8 mouse cellular contexts compared by ENCODE assay signal in genomic region chr8:127178634-127179033, GRCm38 (mm10).
DNase-seq lines count a peak whose midpoint lies in the region; ATAC-seq and TF ChIP-seq lines count a peak whose summit lies in the region.

No protein-coding gene starts in this region.

- TF ChIP-seq POLR2A in kidney, adult 2 months (IDR thresholded peaks at IDR 0.05; ENCODE audit: low read depth, low read length), result no peak

- TF ChIP-seq EP300 in liver, embryonic 14.5 days (IDR thresholded peaks at IDR 0.05; ENCODE audit: low read depth), result no peak

- H3K4me3 ChIP-seq in kidney, adult 2 months (ENCODE audit: insufficient read depth, low read depth, low read length), result no peak overlapping the region
- no peak overlapping the region for H3K4me3 ChIP-seq in kidney, embryonic 15.5 days (replicated peaks)
- H3K4me3 ChIP-seq in hindbrain, embryonic 15.5 days, result no peak overlapping the region
- H3K4me3 ChIP-seq in liver, embryonic 14.5 days (ENCODE audit: insufficient read depth in 1 of 2, low read depth in 2 of 2, low read length in 2 of 2), result no peak overlapping the region

- no peaks in the 10 kb centered on the region for H3K9me3 ChIP-seq in kidney, embryonic 15.5 days (replicated peaks)
- H3K9me3 ChIP-seq in hindbrain, embryonic 15.5 days, result no peaks in the 10 kb centered on the region
- H3K9me3 ChIP-seq in liver, embryonic 14.5 days (ENCODE audit: control insufficient read depth, low read length), result no peaks in the 10 kb centered on the region

- no peak overlapping the region for H3K9ac ChIP-seq in kidney, embryonic 15.5 days
- no peak overlapping the region for H3K9ac ChIP-seq in hindbrain, embryonic 15.5 days
- no peak overlapping the region for H3K9ac ChIP-seq in liver, embryonic 14.5 days (replicated peaks)

- TF ChIP-seq CTCF in kidney, adult 2 months (conservative IDR thresholded peaks at IDR 0.05; ENCODE audit: insufficient read depth, insufficient read length, low read depth, low read length), result peak; percentile 40
- TF ChIP-seq CTCF in liver, embryonic 14.5 days (IDR thresholded peaks at IDR 0.05; ENCODE audit: low read depth), result peak; percentile 49

- ATAC-seq in kidney, embryonic 15.5 days (replicated peaks; ENCODE audit: low FRiP score), result no peak
- peak; percentile 65 for ATAC-seq in hindbrain, embryonic 15.5 days (ENCODE audit: low FRiP score, low read depth)
- no peak for ATAC-seq in liver, embryonic 14.5 days (ENCODE audit: insufficient read depth)

- peak; percentile 72 for DNase-seq in kidney, adult 2 months
- DNase-seq in MN1 (ENCODE audit: low spot score), result peak; percentile 83
- DNase-seq in embryo, embryonic 11.5 days (ENCODE audit: low read depth, low spot score), result peak; percentile 53
- peak in 2 of 3 experiments; percentile 9 to 11 for DNase-seq in liver, embryonic 14.5 days (ENCODE audit: low read depth in 3 of 3, low spot score in 3 of 3)
- peak; percentile 45 to 48 for DNase-seq in right cerebral cortex, postnatal 10 days (ENCODE audit: low spot score in 2 of 2)
- DNase-seq in urinary bladder, adult 18-20 months (ENCODE audit: low spot score in 2 of 2), result no peak

- peaks cover 12% of the 10 kb centered on the region for H3K4me1 ChIP-seq in kidney, adult 2 months (ENCODE audit: control insufficient read depth, insufficient read depth, low read length)
- H3K4me1 ChIP-seq in kidney, embryonic 15.5 days, result peaks cover 11% of the 10 kb centered on the region
- no peaks in the 10 kb centered on the region; the same call in 1 of the 2 replicates for H3K4me1 ChIP-seq in hindbrain, embryonic 15.5 days (replicated peaks)
- H3K4me1 ChIP-seq in liver, embryonic 14.5 days (replicated peaks; ENCODE audit: control insufficient read depth in 2 of 2, insufficient read depth in 2 of 2, low read length in 1 of 2), result peaks cover 3 to 10% of the 10 kb centered on the region in 2 experiments; a peak in 3 of 4 replicates

- WGBS in kidney, adult 2 months, result 43% methylated on average over 4 of the region's 4 CpGs
- 49% methylated on average over 4 of the region's 4 CpGs for WGBS in kidney, embryonic 15.5 days
- 61% methylated on average over 4 of the region's 4 CpGs for WGBS in hindbrain, embryonic 15.5 days
- WGBS in liver, embryonic 14.5 days (ENCODE audit: insufficient replicate concordance), result 41% methylated on average over 4 of the region's 4 CpGs

- H3K27ac ChIP-seq in kidney, adult 2 months (ENCODE audit: insufficient read depth, low read depth, low read length), result no peak overlapping the region
- H3K27ac ChIP-seq in kidney, embryonic 15.5 days, result no peak overlapping the region
- no peak overlapping the region for H3K27ac ChIP-seq in hindbrain, embryonic 15.5 days (replicated peaks)
- H3K27ac ChIP-seq in liver, embryonic 14.5 days, result no peak overlapping the region

- H3K36me3 ChIP-seq in kidney, adult 2 months (ENCODE audit: control insufficient read depth, insufficient read depth, low read length), result no peaks in the 10 kb centered on the region
- H3K36me3 ChIP-seq in kidney, embryonic 15.5 days, result no peaks in the 10 kb centered on the region
- H3K36me3 ChIP-seq in hindbrain, embryonic 15.5 days, result no peaks in the 10 kb centered on the region
- H3K36me3 ChIP-seq in liver, embryonic 14.5 days (replicated peaks; ENCODE audit: control insufficient read depth, insufficient read depth, low read depth), result no peaks in the 10 kb centered on the region

- H3K4me2 ChIP-seq in kidney, embryonic 15.5 days, result no peak overlapping the region
- H3K4me2 ChIP-seq in hindbrain, embryonic 15.5 days, result no peak overlapping the region
- H3K4me2 ChIP-seq in liver, embryonic 14.5 days (ENCODE audit: low read depth), result no peak overlapping the region

- H3K27me3 ChIP-seq in kidney, adult 2 months (replicated peaks; ENCODE audit: control insufficient read depth, insufficient read depth, low read length), result no peaks in the 10 kb centered on the region
- H3K27me3 ChIP-seq in kidney, embryonic 15.5 days, result no peaks in the 10 kb centered on the region
- H3K27me3 ChIP-seq in hindbrain, embryonic 15.5 days, result no peaks in the 10 kb centered on the region
- H3K27me3 ChIP-seq in liver, embryonic 14.5 days (ENCODE audit: control insufficient read depth, insufficient read depth, low read length), result no peaks in the 10 kb centered on the region; the same call in 1 of the 2 replicates

Comparison
In these comparisons a context has a peak if more than half of its experiments do, and no peak if none do; other contexts are left out.
1. DNase-seq: peak in kidney, adult 2 months (single experiment), MN1 (single experiment), embryo, embryonic 11.5 days (single experiment), liver, embryonic 14.5 days (2 of 3) and right cerebral cortex, postnatal 10 days (2 of 2); none in urinary bladder, adult 18-20 months (0 of 2).